Mouse (Mus musculus): Measurements from ENCODE around the gene Dtnbp1. TPM values are rescaled to one million over a fixed set of nuclear protein-coding genes. Genes with fewer than 3 reads are reported as not detected.
A peak's percentile ranks its signal among the peaks of the same experiment; 100 is the strongest.

Dtnbp1 gene
- total RNA-seq, 2 experiments from 2014 or later, result 92.2 to 94.2 TPM

GRCm38 (mm10) chr13:45003026-45003425, 1.1 kb upstream of the Dtnbp1 start:
- no peak for DNase-seq (ENCODE audit: low spot score in 2 of 2)

- peak in 1 of 2 experiments; percentile 54 for DNase-seq (ENCODE audit: low spot score in 2 of 2)
Observed at GRCm38 (mm10) chr13:45001228-45001910, 578 bp downstream of the Dtnbp1 start.

- DNase-seq (ENCODE audit: low spot score in 2 of 2), result peak; percentile 32 to 37
Observed at GRCm38 (mm10) chr13:45000836-45001227, 1.1 kb downstream of the Dtnbp1 start.

- no peak for DNase-seq (ENCODE audit: low spot score in 2 of 2)
Observed at GRCm38 (mm10) chr13:44999211-44999610, 2.7 kb downstream of the Dtnbp1 start.

- DNase-seq (ENCODE audit: low spot score in 2 of 2), result no peak
Observed at GRCm38 (mm10) chr13:44996339-44996738, 5.6 kb downstream of the Dtnbp1 start.

GRCm38 (mm10) chr13:44992550-44993205, 9.3 kb downstream of the Dtnbp1 start:
- DNase-seq (ENCODE audit: low spot score in 2 of 2), result no peak

GRCm38 (mm10) chr13:44991936-44992335, 10.0 kb downstream of the Dtnbp1 start:
- no peak for DNase-seq (ENCODE audit: low spot score in 2 of 2)

GRCm38 (mm10) chr13:44990073-44990682, 11.8 kb downstream of the Dtnbp1 start:
- no peak for DNase-seq (ENCODE audit: low spot score in 2 of 2)

- DNase-seq (ENCODE audit: low spot score in 2 of 2), result no peak
Observed at GRCm38 (mm10) chr13:44986352-44986751, 15.6 kb downstream of the Dtnbp1 start.

- DNase-seq (ENCODE audit: low spot score in 2 of 2), result no peak
Observed at GRCm38 (mm10) chr13:44985321-44985720, 16.6 kb downstream of the Dtnbp1 start.

- no peak for DNase-seq (ENCODE audit: low spot score in 2 of 2)
Observed at GRCm38 (mm10) chr13:44983635-44984401, 18.1 kb downstream of the Dtnbp1 start.

GRCm38 (mm10) chr13:44982799-44983198, 19.1 kb downstream of the Dtnbp1 start:
- DNase-seq (ENCODE audit: low spot score in 2 of 2), result no peak

GRCm38 (mm10) chr13:44979433-44979832, 22.5 kb downstream of the Dtnbp1 start:
- DNase-seq (ENCODE audit: low spot score in 2 of 2), result no peak

- DNase-seq (ENCODE audit: low spot score in 2 of 2), result no peak
Observed at GRCm38 (mm10) chr13:44977483-44978141, 24.3 kb downstream of the Dtnbp1 start.

- DNase-seq (ENCODE audit: low spot score in 2 of 2), result no peak
Observed at GRCm38 (mm10) chr13:44977059-44977458, 24.9 kb downstream of the Dtnbp1 start.

- DNase-seq (ENCODE audit: low spot score in 2 of 2), result peak in 1 of 2 experiments; percentile 41
Observed at GRCm38 (mm10) chr13:44960542-44961291, 41.2 kb downstream of the Dtnbp1 start.

- DNase-seq (ENCODE audit: low spot score in 2 of 2), result no peak
Observed at GRCm38 (mm10) chr13:44957049-44957448, 44.9 kb downstream of the Dtnbp1 start.

- no peak for DNase-seq (ENCODE audit: low spot score in 2 of 2)
Observed at GRCm38 (mm10) chr13:44955781-44956180, 46.2 kb downstream of the Dtnbp1 start.

- DNase-seq (ENCODE audit: low spot score in 2 of 2), result no peak
Observed at GRCm38 (mm10) chr13:44954232-44954568, 47.7 kb downstream of the Dtnbp1 start.

- no peak for DNase-seq (ENCODE audit: low spot score in 2 of 2)
Observed at GRCm38 (mm10) chr13:44953546-44954231, 48.3 kb downstream of the Dtnbp1 start.
